Mouse (Mus musculus) testis, postnatal 10 days (tissue): ENCODE results near the gene Gmds.

Source experiments
- DNase-seq: peaks from one replicate; pipeline ENCODE4 v3.0.0; 2021; ENCODE audit warnings: low spot score

Gmds gene

DNA sequence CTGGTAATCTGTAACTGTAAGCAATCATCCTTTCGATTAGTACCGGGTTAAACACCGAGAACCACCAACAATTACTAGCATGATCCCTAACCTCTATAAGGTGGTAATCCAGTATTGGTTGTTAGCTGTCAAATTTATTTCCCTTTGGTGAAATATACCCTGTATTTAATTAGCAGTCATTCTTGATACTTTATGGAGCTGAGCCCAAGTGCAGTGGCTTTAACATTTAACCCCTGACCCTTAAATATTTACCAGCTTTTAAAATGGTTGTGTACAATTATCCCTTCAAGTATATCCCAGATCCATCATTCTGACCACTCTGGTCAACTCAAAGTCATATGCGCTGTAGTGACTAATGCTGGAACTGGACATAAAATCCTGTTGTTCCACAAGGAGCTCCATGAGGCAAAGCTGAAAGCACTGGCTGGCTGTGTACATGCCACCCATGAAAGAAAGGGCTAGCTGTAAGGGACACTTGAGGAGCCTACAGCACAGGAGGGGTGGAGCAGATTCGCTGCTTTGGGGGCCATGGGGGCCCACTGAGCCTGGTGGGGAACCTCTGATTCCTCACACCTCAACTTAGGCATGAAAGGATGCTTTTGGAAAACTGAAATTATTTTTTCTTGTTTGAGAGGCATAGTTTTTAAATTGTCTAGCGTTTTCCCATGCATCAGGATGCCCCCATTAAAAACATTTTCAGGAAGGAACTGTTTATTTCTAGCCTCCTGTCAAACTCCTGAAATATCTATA, 312.1 kb downstream of the Gmds start:
- DNase-seq = no peak

DNA sequence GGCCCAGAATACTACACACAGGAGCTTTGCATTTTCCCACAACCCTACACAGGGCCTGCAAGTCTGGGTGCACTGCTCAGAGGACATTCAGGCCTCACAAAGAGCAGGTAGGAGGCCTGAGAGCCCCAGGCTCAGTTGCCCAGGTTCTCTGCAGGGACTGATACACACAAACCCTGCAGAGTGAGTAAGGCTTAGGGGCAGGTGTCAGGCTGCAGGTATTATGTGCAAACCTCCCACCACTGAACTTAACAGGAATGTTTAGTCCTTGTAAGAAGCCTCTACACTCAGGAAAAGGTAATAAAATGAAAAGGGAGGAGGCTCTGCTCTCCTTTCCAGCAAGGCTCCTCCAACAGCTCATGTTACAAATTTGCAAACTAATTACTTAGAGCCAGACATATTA, 313.7 kb downstream of the Gmds start:
- DNase-seq = no peak

DNA sequence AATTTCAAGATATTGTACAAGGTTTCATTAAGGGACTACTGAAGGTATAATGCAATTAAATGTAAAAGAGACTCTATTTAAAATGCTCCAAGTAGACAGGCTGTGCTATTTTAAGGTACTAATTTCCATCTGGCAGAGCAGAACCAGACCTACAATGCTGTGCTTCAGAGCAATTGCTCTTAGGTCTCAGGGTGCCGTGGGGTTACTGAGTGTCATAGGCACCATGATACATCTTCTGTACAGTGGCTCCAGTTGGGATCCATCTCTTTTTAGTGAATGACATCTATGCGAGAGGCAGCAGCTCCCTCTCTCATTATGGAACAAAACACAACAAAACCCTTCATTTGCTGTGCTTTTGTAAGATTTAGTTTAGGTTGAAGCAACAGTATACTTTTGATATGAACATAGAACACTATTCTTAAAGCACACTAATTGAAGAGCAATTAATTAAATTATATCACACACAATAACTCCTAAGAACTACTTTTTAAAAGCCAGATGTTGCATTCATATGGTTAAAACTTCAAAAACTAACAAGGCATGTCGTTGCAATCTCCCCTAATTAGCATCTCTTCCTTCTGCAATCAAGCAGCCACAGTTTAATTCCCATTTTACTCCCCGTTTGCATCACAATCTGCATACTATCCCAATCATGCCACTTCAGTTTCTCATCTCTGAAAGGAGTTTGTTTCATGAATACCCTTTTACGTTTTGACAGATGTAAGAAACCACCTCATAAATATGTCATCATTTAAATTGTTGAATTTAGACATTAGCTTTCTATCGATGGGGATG, 317.9 kb downstream of the Gmds start:
- no peak for DNase-seq

DNA sequence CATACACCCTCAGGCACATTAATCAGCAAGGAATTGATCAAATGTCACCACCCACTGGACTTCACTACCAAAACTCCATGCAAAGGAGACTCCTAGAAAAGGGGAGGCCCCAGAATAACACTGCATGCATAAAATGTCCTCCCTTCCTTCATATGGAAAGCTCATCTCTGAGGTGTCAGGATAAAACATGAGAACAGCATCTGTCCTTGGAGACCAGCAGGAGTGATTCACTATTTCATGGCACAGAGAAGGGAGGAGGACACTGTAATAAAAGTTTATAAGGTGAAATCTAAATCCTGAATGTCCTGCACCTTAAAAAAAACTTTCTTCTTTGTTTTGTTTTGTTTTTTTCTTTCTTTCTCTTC, 319.3 kb downstream of the Gmds start:
- no peak for DNase-seq

DNA sequence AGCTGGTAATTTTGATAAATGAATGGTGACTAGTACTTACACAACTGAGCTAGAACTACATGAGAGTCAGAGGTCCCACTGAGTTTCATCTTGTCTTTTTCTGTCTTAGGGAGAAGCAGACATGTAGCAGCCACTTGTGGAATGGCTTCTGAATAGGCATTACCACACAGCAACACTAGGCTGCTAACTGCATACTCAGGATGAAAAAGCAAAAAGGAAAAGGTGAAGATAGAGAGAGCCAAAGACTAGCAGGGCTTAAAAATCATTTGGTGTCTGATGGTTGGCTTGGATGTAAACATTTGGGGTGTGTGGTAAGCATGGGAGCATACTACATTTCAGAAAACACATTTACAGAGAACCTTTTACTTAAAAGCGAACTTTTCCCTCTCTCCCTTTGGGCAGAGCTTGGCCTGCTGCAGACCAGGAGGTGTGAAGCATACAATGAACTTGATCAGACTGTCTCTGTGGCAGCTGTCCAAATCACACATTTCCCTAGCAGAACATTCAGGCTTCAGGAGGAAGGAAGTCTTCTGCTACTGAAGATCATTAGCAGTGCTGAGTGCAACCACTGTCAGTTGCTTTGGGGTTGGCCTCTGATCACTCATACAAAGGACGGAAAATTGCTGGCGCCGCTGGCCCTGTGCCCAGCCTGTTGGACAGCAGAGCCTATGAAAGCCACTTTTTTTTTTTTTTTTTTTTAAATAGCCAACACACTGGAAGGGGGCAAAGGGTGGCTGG, 319.9 kb downstream of the Gmds start:
- DNase-seq = peak; percentile 52

DNA sequence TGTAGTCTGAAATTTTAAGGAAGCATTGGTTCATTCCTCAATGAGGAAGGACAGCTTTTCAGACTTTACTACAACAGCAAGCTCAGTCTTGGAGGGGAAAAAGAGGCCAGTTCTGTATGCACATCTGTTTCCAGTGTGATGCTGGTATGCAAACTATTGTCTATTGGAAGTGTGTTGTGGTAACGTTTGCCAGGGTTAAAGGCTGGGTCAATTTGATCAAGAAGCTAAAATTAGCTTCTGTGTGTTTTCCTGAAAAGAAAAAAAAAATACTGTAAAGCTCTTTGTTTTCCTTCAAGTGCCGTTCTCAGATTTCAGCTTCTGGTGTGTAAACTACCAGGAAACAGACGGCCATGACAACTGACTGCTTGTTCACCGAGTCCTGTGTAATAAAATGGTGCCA, 329.7 kb downstream of the Gmds start:
- DNase-seq = no peak

DNA sequence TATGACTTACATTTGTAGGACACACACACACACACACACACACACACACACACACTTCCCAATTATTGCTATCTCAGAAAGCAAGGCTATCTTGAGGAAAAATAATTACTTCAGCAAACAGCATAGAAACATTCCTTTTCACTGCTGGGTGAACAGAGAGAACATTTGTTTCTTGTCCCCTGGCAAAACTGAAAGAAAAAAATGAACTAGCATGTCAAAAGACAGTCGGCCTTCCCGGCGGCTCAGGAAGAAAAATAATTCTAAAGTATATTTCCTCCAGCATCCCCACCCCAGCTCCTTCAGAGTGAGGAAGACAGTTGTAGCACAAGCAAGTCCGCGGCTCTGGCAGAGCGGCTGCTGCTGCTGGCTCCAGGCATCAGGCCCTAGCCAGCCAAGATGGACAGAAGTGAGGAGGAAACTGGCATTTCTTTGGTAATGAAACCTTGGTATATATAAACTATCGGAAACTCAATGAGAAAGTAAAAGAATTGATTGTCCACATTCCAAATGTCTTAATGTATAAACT, 330.4 kb downstream of the Gmds start:
- no peak for DNase-seq

DNA sequence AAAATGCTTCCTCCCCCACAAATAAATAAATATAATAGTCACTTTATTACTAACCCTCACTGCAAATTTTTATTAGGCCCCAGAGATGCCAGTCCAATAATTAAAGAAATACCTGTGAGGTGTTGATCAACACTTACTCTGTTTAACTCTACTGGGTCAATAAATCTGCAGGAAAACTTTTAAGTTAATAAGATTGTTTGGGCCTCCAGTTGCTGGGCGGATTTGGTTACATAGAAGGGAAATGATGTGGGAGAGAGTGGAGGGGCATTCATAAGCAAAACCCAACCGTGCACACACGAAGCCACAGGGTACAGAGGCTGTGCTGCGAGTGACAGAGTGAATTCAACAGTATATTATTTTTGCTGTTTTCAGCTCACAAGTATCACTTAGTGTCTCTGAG, 345.1 kb downstream of the Gmds start:
- no peak for DNase-seq

DNA sequence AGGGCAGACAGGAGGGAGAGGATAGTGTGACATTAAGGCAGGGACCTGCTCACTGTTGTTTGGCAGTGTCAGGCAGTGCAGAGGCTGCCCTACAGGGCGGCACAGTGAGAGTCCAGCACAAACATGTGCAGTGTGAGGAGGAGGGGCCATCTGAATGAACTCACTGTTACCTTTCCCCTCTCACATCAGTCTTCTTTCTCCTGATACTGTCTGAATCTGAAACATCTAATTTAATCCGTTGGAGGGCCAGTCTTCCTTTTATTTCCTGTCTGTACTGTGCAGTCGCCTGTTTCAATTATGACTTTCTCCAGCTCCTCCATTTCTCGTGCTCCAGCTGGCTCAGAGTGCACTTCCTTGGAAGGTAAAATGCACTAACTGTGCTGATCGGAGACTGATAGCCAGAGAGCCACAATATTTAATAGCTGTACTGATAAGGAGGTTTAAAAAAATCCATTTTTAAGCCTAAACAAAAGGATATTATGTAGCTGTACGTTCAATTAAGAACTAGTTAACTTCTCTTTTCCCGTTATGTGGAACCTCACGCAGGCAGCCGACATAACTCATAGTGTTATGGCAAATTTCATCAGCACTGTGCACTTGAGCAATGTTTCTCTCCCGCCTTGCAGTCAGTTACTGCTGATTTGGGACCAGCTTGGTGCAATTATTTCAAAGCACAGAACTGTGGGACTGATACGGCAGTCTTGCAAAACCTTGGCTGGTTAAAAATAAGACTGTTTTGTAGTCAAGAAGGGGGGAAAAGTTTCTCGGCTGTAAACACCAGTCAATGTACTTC, 345.9 kb downstream of the Gmds start:
- DNase-seq = no peak

DNA sequence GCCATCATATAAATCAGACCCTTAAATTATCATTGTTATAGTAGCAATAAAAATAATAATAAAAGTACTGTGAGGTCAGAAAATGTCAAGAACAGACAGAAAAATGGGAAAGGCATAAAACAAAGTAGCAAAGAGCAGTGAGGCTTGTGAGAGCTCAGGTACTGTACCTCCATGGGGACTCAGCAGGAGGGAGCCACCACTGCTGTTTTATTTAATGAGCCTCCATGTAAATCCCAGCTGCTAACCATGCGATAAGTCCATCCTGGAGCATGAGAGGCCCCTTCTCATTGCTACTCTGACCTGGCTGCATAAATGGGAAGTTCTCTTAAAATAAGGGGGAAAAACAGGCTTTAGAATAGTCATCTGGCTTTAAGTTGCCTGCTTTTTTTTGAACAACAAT, 357.3 kb downstream of the Gmds start:
- DNase-seq = no peak

DNA sequence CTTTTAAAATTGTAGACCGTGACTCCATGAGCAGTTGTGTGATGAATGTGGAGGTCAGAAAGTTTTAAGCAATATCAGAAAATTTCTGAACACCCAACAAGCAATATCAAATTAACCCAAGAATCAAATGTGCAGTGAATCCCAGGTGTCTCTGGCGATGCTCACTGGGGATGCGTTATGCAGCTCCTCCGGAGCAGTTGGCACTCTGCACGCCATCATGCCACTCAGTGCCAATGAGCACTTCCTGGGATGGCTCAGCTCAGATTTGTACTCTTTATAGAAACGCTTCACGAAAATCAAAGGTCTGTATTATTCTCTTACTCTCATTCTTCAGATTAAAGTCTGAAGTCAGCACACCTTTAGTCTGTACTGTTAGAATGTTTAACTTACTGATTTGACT, 360.4 kb downstream of the Gmds start:
- DNase-seq = no peak

DNA sequence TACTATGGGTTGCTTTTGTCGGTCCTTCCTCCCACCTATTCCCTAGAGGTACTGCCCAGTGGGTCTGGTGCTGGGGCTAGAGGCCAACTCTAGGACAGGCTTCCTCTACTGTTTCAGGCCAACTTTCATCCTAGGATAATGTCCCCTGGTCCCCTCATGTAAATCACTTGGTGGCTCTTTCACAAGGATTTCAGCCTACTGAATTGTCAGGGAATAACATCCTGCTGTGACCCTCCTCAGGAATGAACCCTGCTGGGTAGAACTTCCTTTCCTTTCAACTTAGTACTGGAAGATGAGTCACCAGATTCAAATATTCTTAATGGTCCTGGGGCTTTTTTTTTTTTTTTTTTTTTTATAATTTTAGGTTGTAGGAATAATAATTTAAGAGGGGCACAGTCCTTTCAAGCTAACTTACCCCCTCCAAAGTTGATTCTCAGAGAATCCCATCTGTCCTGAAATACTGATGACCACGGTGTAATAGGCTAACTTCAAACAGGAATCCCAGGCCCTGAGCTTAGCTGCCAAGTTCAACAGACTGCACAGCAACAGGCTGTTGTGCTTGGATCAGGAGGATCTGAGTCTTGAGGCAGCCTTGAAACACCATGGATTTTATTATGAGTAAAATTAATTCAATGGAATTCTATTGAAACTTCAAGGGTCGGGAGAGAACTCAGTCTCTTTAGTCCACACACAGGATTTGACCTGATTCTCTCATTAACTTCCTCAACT, 363.6 kb downstream of the Gmds start:
- no peak for DNase-seq

DNA sequence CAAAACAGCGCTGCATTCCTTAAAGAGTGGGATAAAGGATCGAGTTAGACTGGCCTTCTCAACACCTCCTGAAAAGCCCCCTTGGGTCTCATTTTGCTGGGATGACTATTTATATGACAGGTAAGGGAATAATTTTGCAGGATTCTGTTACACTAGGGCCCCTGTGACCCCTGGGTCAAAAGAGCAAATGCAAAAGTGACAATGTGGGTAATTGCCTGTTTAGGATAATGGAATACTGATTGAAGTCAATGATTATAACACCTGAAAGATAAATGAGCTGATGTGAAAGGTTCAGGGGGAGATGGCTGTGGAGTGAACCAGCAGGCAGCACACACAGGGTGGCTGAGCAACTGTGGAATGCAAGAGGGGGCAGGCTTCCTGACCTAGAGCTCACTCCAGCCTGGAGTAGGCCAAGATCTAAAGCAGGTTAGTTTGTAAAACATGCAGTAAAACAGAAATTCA, 367.5 kb downstream of the Gmds start:
- DNase-seq = no peak

DNA sequence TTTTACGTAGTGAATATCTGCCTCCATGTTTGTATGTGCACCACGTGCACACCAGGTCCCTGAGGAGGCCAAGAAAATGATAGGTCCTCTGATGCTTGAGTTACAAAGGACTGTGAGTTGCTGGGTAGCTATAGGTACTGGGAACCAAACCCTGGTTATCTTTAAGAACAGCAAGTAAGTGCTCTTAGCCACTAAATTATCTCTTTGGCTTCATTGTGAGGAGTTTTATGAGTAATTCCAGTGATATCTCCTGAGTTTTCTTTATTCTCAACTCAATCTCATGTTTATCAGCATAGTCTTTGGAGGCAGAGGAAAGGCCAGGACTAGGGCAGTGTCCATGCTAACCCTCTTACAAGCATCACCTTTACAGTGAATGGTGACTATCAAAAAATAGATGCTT, 370.3 kb downstream of the Gmds start:
- DNase-seq = no peak

DNA sequence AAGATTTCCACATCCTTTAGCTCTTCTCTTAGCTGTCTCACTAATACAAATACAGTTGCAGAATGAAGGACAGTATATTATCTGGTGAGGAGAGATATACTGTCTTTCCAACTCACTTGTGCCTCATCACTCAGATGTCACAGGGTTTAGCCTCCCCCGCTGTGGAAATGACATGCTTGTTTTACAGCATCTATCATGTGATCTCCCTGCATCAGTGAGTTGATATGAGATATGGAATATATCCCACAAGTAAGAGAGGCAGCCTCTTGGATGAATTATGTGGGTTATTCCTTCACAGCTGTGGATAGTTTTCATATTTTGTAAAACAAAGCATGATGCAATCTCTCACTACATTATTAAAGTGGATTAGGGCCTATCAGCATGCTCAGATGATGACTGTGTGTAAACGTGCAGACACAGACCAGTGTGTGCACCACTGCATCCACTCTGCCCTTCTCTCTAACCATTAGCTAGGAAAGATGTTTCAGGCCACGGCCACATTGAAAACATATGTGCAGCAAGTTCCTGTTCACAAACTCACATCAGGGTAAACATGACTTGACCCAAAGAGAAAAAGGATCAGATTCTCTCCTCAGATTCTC, 371.5 kb downstream of the Gmds start:
- DNase-seq = no peak

DNA sequence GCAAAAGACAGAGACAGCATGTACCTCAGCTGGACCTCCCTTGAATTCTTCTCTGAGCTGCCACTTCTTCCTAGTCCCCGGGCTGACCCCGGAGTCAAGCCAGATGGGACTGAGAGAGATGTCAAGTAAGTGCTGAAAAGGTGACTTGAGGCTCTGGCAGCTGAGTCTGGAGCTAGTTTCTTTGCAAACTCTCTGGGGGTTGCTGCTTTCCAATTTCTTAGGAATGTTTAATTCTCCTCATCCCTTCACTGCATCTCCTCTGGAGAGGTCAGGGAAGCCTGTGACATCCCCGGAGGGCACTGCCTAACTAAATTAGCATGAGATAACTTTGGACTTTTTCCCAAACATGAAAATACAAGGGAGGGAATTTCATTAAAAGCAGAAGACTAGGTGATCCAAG, 378.0 kb downstream of the Gmds start:
- DNase-seq = no peak

DNA sequence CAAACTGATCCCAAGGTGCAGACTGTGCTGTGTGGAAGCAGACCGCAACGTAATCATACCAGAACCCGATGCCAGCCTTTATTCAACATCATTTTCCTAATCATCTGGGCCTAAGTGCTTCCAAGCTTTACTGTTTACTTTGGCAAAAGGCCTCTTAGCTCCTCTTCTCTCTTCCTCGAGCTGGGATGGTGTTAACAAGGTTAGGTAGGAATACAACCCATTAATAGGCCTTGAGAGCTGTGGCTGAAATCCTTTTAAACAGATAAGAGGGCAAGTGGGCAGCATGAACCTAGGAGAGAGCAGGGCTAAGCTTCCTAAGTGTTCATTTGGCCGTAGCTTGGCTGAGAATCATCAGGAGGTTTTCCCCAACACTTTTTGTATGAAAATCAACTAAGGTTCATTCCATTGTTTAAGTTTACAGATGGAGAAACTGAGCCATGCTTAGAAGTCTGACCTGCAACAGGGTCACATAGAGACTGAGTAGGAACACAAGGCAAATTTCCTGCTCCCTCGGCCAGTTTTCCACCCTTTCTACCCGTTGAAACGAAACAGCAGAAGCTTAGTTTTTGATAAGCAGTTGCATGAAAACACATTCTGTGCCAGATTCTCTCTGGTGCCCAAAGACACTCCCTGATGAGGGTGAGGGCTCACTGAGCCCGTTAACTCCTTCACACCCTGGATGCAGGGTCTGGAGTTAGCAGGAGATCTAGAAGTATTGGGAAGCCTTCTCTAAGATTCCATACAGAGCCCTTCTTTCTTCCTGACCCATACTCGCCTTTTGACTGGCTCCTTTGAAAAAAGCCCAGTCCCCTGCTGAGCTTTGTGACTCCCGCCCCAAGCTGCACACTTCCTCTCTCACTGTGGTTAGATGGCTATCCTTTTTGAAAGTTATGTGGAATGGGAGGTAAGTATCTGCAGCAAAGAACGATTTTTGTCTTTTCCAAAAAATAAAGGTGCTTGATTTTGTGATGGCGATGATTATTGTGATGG, 379.9 kb downstream of the Gmds start:
- DNase-seq = no peak

DNA sequence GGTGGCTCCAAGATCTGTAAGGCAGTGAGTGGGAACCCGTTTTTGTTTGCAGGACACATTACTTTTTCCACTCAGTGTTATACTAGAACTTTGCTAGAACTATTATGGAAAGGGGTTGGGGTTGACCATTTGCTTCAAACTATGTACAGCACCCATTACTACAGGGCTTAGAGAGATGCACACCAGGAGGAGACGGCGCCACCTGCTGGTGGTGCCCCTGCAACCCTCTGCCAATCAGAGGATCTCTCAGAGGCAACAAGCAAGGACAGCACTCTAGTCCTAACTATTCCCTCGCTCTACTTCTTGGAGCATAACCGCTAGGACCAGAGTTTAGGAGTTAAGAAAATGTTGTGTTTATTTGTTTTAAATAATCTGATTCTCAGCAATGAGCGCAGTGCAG, 382.0 kb downstream of the Gmds start:
- DNase-seq = peak; percentile 47

DNA sequence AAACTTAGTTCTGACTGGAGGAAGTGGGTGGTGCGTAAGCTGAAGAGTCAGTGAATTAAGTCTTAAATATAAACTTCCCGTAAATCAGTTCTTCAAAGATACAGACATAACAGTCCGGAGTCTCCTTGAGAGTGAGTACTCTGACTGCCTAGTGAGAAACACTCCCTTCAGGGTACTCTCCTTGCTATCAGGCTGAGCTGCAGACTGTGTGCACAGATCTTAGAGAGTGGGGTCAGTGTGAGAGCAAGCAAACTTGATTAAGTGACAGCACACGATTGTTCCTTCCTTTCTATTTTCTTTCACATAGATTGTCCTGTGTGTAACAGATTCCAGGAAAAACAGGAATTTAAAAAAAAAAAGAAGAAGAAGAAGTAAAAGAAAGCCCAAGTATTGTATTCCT, 382.4 kb downstream of the Gmds start:
- DNase-seq = no peak

DNA sequence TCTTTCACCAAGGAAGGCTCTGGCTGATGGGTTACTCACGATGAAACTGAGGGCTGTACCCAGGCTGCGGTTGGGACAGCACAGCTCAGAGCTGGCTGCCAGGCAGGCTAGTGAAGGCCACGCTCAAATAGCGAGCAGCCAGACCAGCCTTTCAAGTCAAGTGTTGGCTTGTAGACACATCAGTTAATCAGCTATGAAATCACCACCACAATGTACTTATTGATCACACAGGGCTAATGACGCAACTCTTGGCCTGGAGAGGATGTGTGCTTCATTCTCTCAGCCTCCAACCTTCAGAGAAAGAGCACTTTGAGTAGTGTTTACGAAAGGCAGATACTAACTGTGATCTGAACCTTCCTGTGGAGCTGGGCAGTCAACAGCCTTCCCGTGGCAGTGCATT, 383.4 kb downstream of the Gmds start:
- no peak for DNase-seq
